Mouse (Mus musculus) heart, embryonic 10.5 days (tissue): ENCODE measurements around the gene Pla2g4b. TPM values are rescaled to one million over a fixed set of nuclear protein-coding genes. Genes with fewer than 3 reads are reported as not detected.

Experiments
- DNase-seq: peaks from one replicate; pipeline ENCODE4 v3.0.0-alpha.2; 2017; ENCODE audit warnings: low spot score
- H3K27ac ChIP-seq: fragments of 300-500 bp; sonication (generic); 2 replicates; pipeline ENCODE4 v1.5.1; 2016; ENCODE audit warnings: mild to moderate bottlenecking
- H3K27me3 ChIP-seq: fragments of 300-500 bp; sonication (generic); 2 replicates; pipeline ENCODE4 v1.6.1; 2016; ENCODE audit warnings: mild to moderate bottlenecking; ENCODE audit not compliant: poor library complexity, insufficient read depth, severe bottlenecking
- H3K36me3 ChIP-seq: fragments of 300-500 bp; sonication (generic); 2 replicates; pipeline ENCODE4 v1.6.1; 2016; ENCODE audit warnings: mild to moderate bottlenecking, moderate library complexity
- H3K4me1 ChIP-seq: fragments of 300-500 bp; sonication (generic); 2 replicates; pipeline ENCODE4 v1.6.1; 2016; ENCODE audit warnings: mild to moderate bottlenecking
- H3K4me3 ChIP-seq: fragments of 300-500 bp; sonication (generic); 2 replicates; pipeline ENCODE4 v1.5.1; 2016; ENCODE audit warnings: mild to moderate bottlenecking, moderate library complexity
- H3K9me3 ChIP-seq: fragments of 300-500 bp; sonication (generic); 2 replicates; pipeline ENCODE4 v1.6.1; 2016; ENCODE audit warnings: mild to moderate bottlenecking, moderate library complexity
- WGBS: fragments of 180-500 bp; shearing (Covaris S2); methylation state at CpG from one replicate; pipeline ENCODE4 v1.1.7; 2016; 5-methylcytosine and 5-hydroxymethylcytosine counted together
- polyA plus RNA-seq: library from polyadenylated mRNA; unstranded; fragments of >200 nt; fragmentation: Nextera tagmentation; extraction: Ambion mirVana; gene quantifications from 2 replicates; pipeline ENCODE4 v1.2.1, GENCODE M21; 2016

Gene Pla2g4b
- 2.6 TPM in 2 replicates for polyA plus RNA-seq

DNA sequence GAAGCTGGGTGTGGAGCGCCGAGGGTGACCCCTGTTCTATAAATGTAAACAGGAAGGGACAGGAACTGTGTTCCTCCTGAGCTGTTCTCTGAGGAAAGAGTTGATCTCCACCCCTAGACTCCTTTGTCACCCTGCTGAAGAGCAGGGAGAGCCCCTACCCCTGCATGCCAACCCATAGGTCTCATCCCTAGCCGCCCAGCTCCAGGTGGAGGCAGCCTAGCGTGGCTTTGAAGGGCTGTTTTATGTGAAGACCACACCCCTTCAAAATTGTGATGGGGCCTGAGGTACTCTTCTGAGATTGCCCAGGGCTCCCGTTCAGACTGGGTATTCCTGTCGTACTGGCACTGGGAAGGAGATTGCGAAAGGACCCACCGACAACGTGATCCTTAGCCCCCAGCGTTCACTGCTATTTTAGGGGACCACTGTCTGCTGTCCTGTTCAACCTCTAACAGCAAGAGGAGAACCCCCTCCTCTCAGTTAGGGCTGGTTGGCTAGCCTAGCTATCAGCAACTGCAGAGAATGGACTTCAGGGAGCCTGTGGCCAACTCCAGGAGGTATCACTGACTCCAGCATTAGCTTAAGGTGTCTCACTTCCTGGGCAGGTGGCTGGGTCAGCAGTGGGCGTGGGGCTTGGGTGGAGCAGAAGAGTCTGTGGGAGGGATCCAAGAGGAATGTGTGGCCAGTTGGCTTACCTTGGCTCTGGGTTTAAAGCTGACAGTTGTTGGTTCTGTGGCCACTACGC is at the start of gene Pla2g4b:
Gene Pla2g4b (plus strand): TSS at position 692 of the 742 bp plus-strand sequence.
- Histone ChIP-seq H3K4me1 (peaks cover 17% of the 10 kb centered on the region), H3K27ac (no peak within 1 kb of the TSS), H3K27me3 (no peaks in the 10 kb centered on the region), H3K36me3 (peaks cover 86% of the 10 kb centered on the region), H3K4me3 (no peak within 1 kb of the TSS), H3K9me3 (no peaks in the 10 kb centered on the region)
- WGBS = 87% methylated on average over 12 of the region's 12 CpGs
- DNase-seq = no peak

DNA sequence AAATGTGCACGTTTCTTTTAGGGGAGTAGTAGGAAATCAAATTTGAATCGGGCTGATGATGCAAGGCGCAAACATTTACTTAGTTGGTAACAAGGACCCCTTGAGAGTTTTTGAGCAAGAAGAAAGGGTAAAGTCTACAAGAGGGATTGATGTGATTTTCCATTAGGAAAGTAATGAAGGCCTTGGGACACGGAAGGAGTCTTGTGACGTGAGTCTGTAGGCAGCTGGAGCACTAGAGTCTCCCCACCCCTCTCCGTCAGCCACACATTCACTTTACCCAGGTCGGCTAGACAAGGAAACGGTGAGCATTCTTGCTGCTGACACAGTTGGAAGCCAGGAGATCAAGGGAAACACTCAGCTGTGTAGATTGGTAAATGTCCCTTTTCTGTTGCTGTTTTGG is 47.3 kb upstream of the Pla2g4b start:
- Histone ChIP-seq H3K4me3 (no peak overlapping the region), H3K36me3 (0 out of 2 replicates have a peak, but pooled peaks cover 3% of the 10 kb centered on the region), H3K27ac (no peak overlapping the region), H3K27me3 (no peaks in the 10 kb centered on the region), H3K9me3 (no peaks in the 10 kb centered on the region), H3K4me1 (peaks cover 10% of the 10 kb centered on the region)
- DNase-seq = no peak
- 65% methylated on average over 8 of the region's 8 CpGs for WGBS

DNA sequence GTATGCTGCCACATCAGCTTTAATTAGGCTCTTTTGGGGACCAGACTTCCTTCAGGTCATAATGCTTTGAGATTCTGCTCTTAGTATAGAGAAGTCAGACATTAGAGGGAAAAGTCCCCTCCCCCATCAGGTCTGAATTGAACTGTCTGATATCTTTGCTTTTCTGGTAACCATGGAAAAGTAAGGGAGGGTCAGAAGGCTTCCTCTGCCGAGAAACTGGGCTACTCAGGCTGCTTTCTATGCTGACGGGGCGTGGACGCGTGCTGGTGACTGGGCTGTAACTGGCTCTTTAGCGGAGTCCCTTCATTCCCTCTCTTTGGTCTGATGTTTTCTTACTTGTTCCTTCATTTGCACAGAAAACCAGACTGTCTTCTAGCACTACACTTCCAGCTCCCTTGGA is 46.8 kb upstream of the Pla2g4b start:
- Histone ChIP-seq H3K4me1 (peaks cover 10% of the 10 kb centered on the region), H3K9me3 (no peaks in the 10 kb centered on the region), H3K27me3 (no peaks in the 10 kb centered on the region), H3K27ac (no peak overlapping the region), H3K36me3 (0 out of 2 replicates have a peak, but pooled peaks cover 3% of the 10 kb centered on the region), H3K4me3 (no peak overlapping the region)
- 61% methylated on average over 6 of the region's 6 CpGs for WGBS
- DNase-seq = no peak

DNA sequence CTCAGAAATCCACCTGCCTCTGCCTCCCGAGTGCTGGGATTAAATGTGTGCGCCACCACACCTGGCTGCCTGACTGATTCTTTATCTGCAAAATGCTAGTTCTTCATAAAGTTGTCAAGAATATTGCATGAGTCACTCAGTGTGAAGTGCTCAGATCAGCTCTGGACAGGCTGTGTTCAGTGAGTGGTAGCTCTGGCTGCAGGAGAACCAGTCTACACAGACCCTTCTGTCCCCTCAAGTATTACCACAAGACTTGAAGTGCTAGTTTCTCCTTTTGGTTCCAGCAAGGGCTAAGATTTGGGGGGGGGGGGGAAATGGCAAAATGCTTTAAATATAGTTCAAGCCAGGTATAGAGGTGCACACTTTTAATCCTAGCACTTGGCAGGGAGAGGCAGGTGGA is 45.8 kb upstream of the Pla2g4b start:
- no peaks in the 10 kb centered on the region for H3K36me3 ChIP-seq
- no peak for DNase-seq
- peaks cover 9% of the 10 kb centered on the region; the same call in 1 of the 2 replicates for H3K4me1 ChIP-seq
- no peaks in the 10 kb centered on the region for H3K9me3 ChIP-seq
- WGBS = 95% methylated on average over 2 of the region's 2 CpGs
- no peak overlapping the region for H3K4me3 ChIP-seq
- no peak overlapping the region for H3K27ac ChIP-seq
- no peaks in the 10 kb centered on the region for H3K27me3 ChIP-seq

DNA sequence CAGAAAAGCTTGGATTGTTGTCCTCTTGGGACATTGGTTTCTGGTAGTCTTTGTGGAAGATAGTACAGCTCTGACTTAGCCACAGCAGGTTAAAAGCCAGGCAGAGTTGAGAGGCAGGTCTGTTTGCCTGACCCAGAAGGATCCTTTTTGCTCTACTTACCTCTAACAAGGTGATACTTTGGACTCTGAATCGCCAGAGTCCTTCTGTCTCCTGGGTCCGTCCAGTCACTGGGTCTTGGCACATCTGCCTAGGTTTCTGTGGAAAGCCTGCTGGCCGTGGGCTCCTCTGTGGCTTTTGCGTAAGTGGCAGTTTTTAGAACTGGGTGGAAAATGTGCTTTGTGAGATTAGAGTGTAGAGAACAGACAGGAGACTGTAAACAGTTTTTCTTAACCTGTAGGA is 44.3 kb upstream of the Pla2g4b start:
- Histone ChIP-seq H3K27ac (no peak overlapping the region), H3K36me3 (no peaks in the 10 kb centered on the region), H3K27me3 (no peaks in the 10 kb centered on the region), H3K4me1 (peaks cover 9% of the 10 kb centered on the region; the same call in 1 of the 2 replicates), H3K9me3 (no peaks in the 10 kb centered on the region), H3K4me3 (no peak overlapping the region)
- 81% methylated on average over 4 of the region's 4 CpGs for WGBS
- no peak for DNase-seq

DNA sequence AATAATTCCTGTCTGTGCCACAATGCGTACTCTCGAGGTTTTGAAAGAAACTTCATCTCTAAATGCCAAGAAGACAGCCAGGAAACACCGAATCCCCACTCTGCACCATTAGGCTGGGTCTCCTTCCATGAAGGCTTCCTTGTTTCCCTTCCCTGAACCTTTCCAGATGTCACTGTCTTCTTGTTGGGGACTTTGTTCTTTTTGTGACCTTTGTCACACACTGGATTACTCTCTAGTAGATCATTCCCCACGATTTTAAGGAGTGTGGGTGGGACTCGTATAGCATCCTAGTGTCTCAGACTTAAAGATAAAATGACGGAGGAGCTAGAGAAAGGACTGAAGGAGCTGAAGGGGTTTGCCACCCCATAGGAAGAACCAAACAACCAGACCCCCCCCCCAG is 42.3 kb upstream of the Pla2g4b start:
- no peaks in the 10 kb centered on the region for H3K9me3 ChIP-seq
- H3K4me3 ChIP-seq = no peak overlapping the region

DNA sequence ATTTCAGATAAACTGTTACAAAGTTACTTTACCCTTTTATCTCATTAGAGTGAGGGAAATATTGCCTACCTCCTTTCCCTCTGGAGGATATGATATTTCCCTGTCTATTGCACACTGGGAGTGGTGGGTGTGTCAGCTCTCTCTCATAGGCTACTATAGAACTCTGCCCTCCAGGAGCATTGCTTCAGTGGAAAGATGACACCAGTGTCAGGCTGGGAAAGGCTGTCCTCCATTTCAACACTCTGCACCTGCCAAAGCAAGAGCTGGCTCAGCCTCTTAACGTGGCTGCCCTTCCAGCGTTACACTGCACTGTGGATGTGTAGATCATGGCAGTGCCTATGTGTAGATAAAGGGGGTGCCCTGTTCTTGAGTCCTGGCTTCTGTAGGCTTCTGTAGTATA is 40.9 kb upstream of the Pla2g4b start:
- Histone ChIP-seq H3K9me3 (no peaks in the 10 kb centered on the region), H3K27ac (no peak overlapping the region), H3K36me3 (no peaks in the 10 kb centered on the region), H3K27me3 (no peaks in the 10 kb centered on the region), H3K4me1 (peaks cover 17% of the 10 kb centered on the region), H3K4me3 (no peak overlapping the region)
- DNase-seq = no peak
- 69% methylated on average over 2 of the region's 2 CpGs for WGBS

More for the DNA sequence above, 42.3 kb upstream of the Pla2g4b start:
- Histone ChIP-seq H3K36me3 (no peaks in the 10 kb centered on the region), H3K27ac (no peak overlapping the region), H3K27me3 (no peaks in the 10 kb centered on the region), H3K4me1 (peaks cover 20% of the 10 kb centered on the region)
- no peak for DNase-seq
- WGBS = 75% methylated on average over 6 of the region's 6 CpGs

DNA sequence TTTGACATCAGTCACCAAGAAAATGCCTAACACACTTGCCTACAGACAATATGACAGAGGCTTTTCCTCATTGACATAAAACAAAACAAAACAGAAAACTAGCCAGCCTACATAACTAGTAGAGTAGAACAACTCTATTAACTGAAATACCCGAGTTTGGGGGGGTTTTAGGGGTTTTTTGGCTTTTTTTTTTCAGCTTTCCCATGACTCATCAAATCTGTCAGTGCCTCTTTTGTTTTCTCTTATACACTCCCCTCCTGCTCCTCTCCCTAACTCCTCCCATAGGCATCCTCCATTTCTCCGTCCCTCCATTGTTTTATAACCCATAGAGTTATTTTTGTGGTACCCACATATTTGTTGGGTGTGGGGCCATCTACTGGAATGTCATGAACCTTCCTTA is 39.7 kb upstream of the Pla2g4b start:
- Histone ChIP-seq H3K27me3 (no peaks in the 10 kb centered on the region), H3K4me1 (peaks cover 17% of the 10 kb centered on the region), H3K36me3 (no peaks in the 10 kb centered on the region), H3K27ac (no peak overlapping the region), H3K4me3 (no peak overlapping the region), H3K9me3 (no peaks in the 10 kb centered on the region)
- DNase-seq = no peak
- 67% methylated on average over 2 of the region's 2 CpGs for WGBS

GRCm38 (mm10) chr2:119994839-119995238 is 38.4 kb upstream of the Pla2g4b start:
- H3K27me3 ChIP-seq = no peaks in the 10 kb centered on the region
- 53% methylated on average over 6 of the region's 6 CpGs for WGBS
- no peaks in the 10 kb centered on the region for H3K9me3 ChIP-seq
- no peak for DNase-seq
- 0 out of 2 replicates have a peak overlapping the region, but pooled peaks have one; percentile 60 for H3K27ac ChIP-seq
- no peak overlapping the region for H3K4me3 ChIP-seq
- H3K4me1 ChIP-seq = peaks cover 17% of the 10 kb centered on the region
- peaks cover 4% of the 10 kb centered on the region; the same call in 1 of the 2 replicates for H3K36me3 ChIP-seq

DNA sequence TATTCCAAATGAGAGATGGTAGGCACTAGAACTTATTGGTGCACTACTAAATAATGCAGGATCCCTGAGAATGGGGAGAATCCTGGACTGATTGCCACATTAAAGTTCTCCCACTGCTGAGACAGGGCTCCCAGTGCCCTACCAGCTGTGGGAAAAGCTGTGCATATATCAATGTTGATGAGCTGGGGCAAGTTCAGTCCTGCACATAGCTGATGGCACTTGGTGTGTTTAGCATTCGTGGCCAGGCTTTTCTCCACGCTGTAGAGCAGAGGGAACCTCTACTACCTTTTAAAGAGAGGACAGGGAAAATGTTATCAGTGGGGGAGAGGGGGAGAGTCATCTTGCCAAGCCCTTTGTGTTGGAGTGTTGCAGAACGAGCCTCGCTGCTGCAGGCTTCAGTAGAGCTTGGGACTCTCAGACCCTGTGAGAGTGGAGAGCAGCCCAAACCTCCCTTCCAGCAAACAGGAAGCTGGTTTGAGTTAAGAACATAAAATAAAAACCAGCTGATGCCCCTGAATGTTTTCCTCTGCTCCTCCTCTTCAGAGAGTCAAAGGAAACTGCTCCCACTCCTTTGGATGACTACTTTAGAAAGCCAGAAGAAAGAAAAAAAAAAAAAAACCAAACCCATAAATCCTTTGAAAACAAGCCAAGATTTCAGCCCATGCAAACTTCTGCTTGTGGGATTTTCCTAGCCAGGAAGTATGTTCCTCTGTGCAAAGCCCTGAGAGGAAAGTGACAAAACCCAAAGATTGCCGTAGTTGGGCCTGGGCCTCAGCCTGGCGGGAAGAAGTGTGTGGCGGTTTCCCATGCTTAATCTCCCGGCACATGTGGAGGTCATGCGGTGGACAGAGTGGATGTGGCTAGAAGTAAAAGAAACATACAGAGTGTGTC is 37.6 kb upstream of the Pla2g4b start:
- peaks cover 4% of the 10 kb centered on the region; the same call in 1 of the 2 replicates for H3K36me3 ChIP-seq
- H3K4me1 ChIP-seq = peaks cover 19% of the 10 kb centered on the region
- no peak for DNase-seq
- no peaks in the 10 kb centered on the region for H3K9me3 ChIP-seq
- H3K27ac ChIP-seq = peak overlapping the region; percentile 62
- no peak overlapping the region for H3K4me3 ChIP-seq
- 50% methylated on average over 9 of the region's 9 CpGs for WGBS
- no peaks in the 10 kb centered on the region for H3K27me3 ChIP-seq

DNA sequence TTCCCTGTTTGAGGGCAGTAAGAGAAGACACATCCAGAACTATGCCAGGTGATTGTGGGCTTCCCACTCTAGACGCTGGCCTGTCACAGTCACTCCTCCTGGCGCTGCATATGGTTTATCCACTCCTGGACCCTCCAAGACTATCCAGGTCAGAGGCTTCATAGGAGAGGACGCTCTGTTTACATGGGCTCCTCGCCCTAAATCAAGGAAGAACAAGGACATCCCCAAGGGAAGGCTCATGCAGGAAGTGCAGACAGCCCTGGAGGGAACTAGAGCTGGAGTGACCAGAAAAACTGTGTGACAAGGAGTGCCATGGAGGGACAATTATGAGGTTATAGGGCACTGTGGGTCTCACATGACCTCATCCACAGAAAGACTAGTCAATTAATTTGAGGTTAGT is 35.9 kb upstream of the Pla2g4b start:
- Histone ChIP-seq H3K36me3 (peaks cover 4% of the 10 kb centered on the region; the same call in 1 of the 2 replicates), H3K9me3 (no peaks in the 10 kb centered on the region), H3K4me3 (no peak overlapping the region), H3K27ac (no peak overlapping the region), H3K4me1 (peaks cover 28% of the 10 kb centered on the region), H3K27me3 (no peaks in the 10 kb centered on the region)
- no peak for DNase-seq
- WGBS = 79% methylated on average over 4 of the region's 4 CpGs

DNA sequence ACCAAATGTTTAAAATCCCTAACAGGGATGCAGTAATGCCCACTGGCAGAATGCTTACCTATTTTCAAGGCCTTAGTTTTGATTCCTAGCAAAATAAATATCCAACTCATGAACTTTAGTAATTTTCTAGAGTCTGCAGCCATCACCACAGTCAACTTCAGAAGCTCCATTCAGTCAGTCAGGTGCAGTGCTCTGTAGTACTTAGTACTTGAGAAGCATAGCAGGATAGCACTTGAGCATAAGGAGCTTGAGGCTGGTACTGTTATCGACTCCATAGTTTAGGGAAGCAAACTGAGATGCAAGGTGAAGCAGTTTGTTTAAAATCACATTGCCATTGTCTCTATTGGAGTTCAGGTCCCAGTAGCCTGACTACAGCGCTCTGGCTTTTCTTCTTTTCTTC is 33.5 kb upstream of the Pla2g4b start:
- 89% methylated on average over 2 of the region's 2 CpGs for WGBS
- Histone ChIP-seq H3K27me3 (no peaks in the 10 kb centered on the region), H3K36me3 (peaks cover 4% of the 10 kb centered on the region; the same call in 1 of the 2 replicates), H3K9me3 (no peaks in the 10 kb centered on the region), H3K27ac (no peak overlapping the region), H3K4me3 (no peak overlapping the region), H3K4me1 (peaks cover 26% of the 10 kb centered on the region)
- DNase-seq = no peak
